Mouse (Mus musculus) layer of hippocampus, adult 11-12 months (tissue): ENCODE results near the gene Mcm2.

ENCODE experiments used
- DNase-seq: peaks from one replicate; pipeline ENCODE4 v3.0.0; 2022; ENCODE audit warnings: low spot score

The Mcm2 gene

GRCm38 (mm10) chr6:88925640-88926205, 27.1 kb upstream of the Mcm2 start:
- DNase-seq = no peak

- DNase-seq = no peak
Measured at GRCm38 (mm10) chr6:88924502-88925275, 26.1 kb upstream of the Mcm2 start.

- DNase-seq = no peak
Measured at GRCm38 (mm10) chr6:88918802-88919201, 20.2 kb upstream of the Mcm2 start.

GRCm38 (mm10) chr6:88916153-88916552, 17.6 kb upstream of the Mcm2 start:
- DNase-seq = peak; percentile 67

GRCm38 (mm10) chr6:88915510-88915909, 16.9 kb upstream of the Mcm2 start:
- DNase-seq = no peak

- DNase-seq = no peak
Measured at GRCm38 (mm10) chr6:88914799-88915198, 16.2 kb upstream of the Mcm2 start.

GRCm38 (mm10) chr6:88913440-88913839, 14.9 kb upstream of the Mcm2 start:
- no peak for DNase-seq

- peak; percentile 8 for DNase-seq
Measured at GRCm38 (mm10) chr6:88913022-88913421, 14.4 kb upstream of the Mcm2 start.

- DNase-seq = no peak
Measured at GRCm38 (mm10) chr6:88909151-88909550, 10.6 kb upstream of the Mcm2 start.

- DNase-seq = peak; percentile 64
Measured at GRCm38 (mm10) chr6:88906369-88907108, 8.0 kb upstream of the Mcm2 start.

GRCm38 (mm10) chr6:88905042-88905441, 6.5 kb upstream of the Mcm2 start:
- DNase-seq = no peak

- DNase-seq = no peak
Measured at GRCm38 (mm10) chr6:88904456-88904974, 5.9 kb upstream of the Mcm2 start.

GRCm38 (mm10) chr6:88903708-88904107, 5.1 kb upstream of the Mcm2 start:
- DNase-seq = peak; percentile 22

- DNase-seq = peak; percentile 96
Measured at GRCm38 (mm10) chr6:88901947-88902820, 3.6 kb upstream of the Mcm2 start, which contains the start of gene Tpra1. Tpra1 (plus strand) TSS chr6:88902251.

- DNase-seq = peak; percentile 10
Measured at GRCm38 (mm10) chr6:88901471-88901870, 2.9 kb upstream of the Mcm2 start.

GRCm38 (mm10) chr6:88899628-88900027, 1.0 kb upstream of the Mcm2 start:
- no peak for DNase-seq

GRCm38 (mm10) chr6:88899086-88899485, 506 bp upstream of the Mcm2 start:
- peak; percentile 6 for DNase-seq

GRCm38 (mm10) chr6:88897246-88897645, 1.3 kb downstream of the Mcm2 start:
- no peak for DNase-seq

GRCm38 (mm10) chr6:88895943-88896342, 2.6 kb downstream of the Mcm2 start:
- DNase-seq = no peak

- peak; percentile 67 for DNase-seq
Measured at GRCm38 (mm10) chr6:88893559-88893958, 5.0 kb downstream of the Mcm2 start.

- DNase-seq = no peak
Measured at GRCm38 (mm10) chr6:88890832-88891231, 7.7 kb downstream of the Mcm2 start.
